Mouse (Mus musculus): ENCODE measurements around the gene Nfs1. TPM values are rescaled to one million over a fixed set of nuclear protein-coding genes. Genes with fewer than 3 reads are reported as not detected.
"Not testable (repeated sequence)": the region's sequence is repeated elsewhere in the genome, so short reads cannot be mapped to it uniquely, and the experiment has no call there.

The Nfs1 gene
- polyA plus RNA-seq, 1 experiment = 24.7 TPM

DNA sequence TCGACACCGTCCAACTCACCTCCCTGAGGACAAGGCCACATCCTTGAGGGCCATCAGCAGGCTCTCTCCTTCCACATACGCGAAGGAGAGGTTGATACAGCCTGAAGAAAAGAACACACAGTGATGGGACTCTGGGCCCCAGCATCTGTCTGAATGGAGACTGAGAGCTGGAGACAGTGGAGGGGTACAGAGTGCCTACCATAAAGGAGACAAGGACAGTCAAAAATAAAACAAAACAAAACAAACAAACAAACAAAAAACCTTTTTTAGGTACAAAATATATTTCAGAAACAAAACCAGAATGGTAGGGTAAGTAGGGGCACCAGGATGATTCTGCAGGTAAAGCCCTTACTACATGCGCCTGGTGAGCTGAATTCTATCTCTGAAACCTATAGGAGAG, 17.0 kb downstream of the Nfs1 start, which contains the start of gene Gm28036:
TSS of gene Gm28036 (minus strand) at position 101 of the 400 bp plus-strand sequence.
- TF ChIP-seq POLR2A (IDR thresholded peaks at IDR 0.05; ENCODE audit: borderline replicate concordance, control insufficient read depth, low read depth, low read length) (no peak), CTCF (IDR thresholded peaks at IDR 0.05; ENCODE audit: control insufficient read depth, insufficient read depth, low read length) (no peak)
- H3K4me1 ChIP-seq (ENCODE audit: control insufficient read depth, insufficient read depth, low read length) = no peaks in the 10 kb centered on the region
- H3K27ac ChIP-seq (ENCODE audit: control insufficient read depth, insufficient read depth, low read depth, low read length, poor library complexity) = no peak within 1 kb of the TSS; the same call in 1 of the 2 replicates
- 98% methylated on average over 5 of the region's 5 CpGs for WGBS
- H3K4me3 ChIP-seq (replicated peaks; ENCODE audit: control insufficient read depth, low read depth, low read length) = no peak within 1 kb of the TSS

DNA sequence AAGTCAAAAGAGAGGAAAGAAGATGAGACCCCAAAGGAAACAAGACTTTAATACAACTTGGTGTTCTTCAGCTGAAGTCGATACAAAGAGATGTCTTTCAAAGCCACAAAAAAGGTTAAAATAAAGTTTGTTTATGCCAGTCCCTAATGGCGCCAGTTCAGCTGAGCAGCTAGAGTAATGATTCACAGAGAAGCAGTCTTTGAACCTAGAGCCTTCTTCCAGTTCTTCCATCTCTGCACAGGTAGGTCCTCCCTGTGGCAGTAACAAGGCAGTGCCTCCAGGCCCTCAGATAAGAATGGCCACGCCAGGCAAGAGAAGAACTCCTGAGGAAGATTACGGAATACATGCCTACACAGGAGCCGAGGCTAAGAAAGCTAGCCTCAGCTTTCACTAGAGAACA, 20.3 kb downstream of the Nfs1 start:
- WGBS = 91% methylated on average over 5 of the region's 5 CpGs
- Histone ChIP-seq H3K4me3 (replicated peaks; ENCODE audit: control insufficient read depth, low read depth, low read length) (no peak overlapping the region), H3K4me1 (ENCODE audit: control insufficient read depth, insufficient read depth, low read length) (no peaks in the 10 kb centered on the region), H3K27ac (ENCODE audit: control insufficient read depth, insufficient read depth, low read depth, low read length, poor library complexity) (no peak overlapping the region)
- TF ChIP-seq POLR2A (IDR thresholded peaks at IDR 0.05; ENCODE audit: borderline replicate concordance, control insufficient read depth, low read depth, low read length) = no peak
- no peak for TF ChIP-seq CTCF (IDR thresholded peaks at IDR 0.05; ENCODE audit: control insufficient read depth, insufficient read depth, low read length)

DNA sequence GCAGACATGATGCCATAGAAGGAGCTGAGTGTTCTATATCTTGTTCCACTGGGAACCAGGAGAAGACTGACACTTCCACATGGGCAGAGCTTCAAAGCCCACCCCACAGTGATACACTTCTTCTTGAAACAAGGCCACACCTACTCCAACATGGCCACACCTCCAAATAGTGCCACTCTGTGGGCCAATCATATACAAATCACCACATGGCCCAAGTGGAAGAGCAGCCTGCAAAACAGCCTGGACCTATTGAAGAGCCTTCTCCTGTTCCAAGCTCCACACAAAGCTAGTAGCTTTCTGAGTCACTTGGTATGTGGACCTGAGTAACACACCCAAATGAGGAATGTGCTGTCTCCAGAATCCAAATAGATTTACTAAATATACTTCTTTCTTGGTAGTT, 24.4 kb downstream of the Nfs1 start:
- no peak for TF ChIP-seq CTCF (IDR thresholded peaks at IDR 0.05; ENCODE audit: control insufficient read depth, insufficient read depth, low read length)
- H3K4me3 ChIP-seq (replicated peaks; ENCODE audit: control insufficient read depth, low read depth, low read length) = no peak overlapping the region

DNA sequence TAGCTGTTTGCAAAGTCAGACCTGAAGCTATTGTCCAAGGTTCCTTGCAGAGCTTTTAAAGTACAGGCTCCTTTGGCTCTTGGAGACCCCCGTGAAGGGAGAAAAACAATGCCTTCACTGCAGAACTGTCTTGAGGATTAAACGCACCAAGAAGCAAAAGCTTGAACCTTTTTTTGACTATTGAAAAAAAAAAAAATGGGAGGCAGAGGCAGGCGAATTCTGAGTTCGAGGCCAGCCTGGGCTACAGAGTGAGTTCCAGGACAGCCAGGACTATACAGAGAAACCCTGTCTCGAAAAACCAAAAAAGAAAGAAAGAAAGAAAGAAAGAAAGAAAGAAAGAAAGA, 31.9 kb downstream of the Nfs1 start:
- WGBS = 8% methylated on average over 5 of the region's 5 CpGs
- H3K4me1 ChIP-seq (ENCODE audit: control insufficient read depth, insufficient read depth, low read length) = not testable (repeated sequence)
- Histone ChIP-seq H3K4me3 (replicated peaks; ENCODE audit: control insufficient read depth, low read depth, low read length) (peak overlapping the region; percentile 92), H3K27ac (ENCODE audit: control insufficient read depth, insufficient read depth, low read depth, low read length, poor library complexity) (peak overlapping the region; percentile 95; the same call in 1 of the 2 replicates)

More for the DNA sequence above, 24.4 kb downstream of the Nfs1 start:
- H3K4me1 ChIP-seq (ENCODE audit: control insufficient read depth, insufficient read depth, low read length) = no peaks in the 10 kb centered on the region
- H3K27ac ChIP-seq (ENCODE audit: control insufficient read depth, insufficient read depth, low read depth, low read length, poor library complexity) = no peak overlapping the region

DNA sequence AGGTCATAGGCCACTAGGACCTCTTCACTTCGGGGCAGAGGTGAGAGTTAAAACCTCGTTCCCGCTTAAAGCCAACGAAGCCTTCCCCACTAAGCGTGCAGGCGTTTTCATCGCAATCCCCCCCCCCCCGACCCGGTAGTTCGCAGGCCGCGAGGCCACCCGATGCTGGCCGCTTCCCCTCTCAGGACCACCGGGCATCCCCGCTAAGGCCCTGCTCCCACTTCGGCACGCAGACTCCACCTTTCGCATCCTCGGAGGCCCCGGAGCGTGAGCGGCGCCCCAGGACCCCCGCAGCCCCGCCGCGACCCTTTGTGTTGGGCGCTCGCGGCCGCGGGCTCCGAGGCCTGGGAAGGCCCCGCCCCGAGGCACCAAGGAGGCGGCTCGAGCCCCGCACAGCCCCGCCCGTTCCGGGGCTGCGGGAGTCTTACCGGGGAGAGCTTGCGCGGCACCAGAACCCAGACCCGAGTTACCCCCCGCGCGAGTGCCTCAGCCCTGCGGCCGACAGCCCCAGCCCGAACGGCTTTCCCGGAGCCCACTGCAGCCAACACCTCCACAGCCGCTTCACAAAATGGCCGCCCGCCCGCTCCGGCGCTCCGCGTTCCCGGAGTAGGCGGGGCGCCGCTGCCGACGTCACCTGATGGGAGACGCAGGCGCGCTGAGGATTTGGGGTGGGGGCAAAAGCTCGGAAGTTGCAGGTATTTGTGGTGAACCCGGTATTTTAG, 32.5 kb downstream of the Nfs1 start, which contains the start of the genes Cpne1 and Rbm12:
TSS of gene Cpne1 (minus strand) at position 608 of the 722 bp plus-strand sequence.
TSS of gene Rbm12 (minus strand) at position 621 of the 722 bp plus-strand sequence.
- TF ChIP-seq POLR2A (IDR thresholded peaks at IDR 0.05; ENCODE audit: borderline replicate concordance, control insufficient read depth, low read depth, low read length) = peak; percentile 76; the same call in 1 of the 2 replicates
- TF ChIP-seq CTCF (IDR thresholded peaks at IDR 0.05; ENCODE audit: control insufficient read depth, insufficient read depth, low read length) = no peak
- under 1% methylated on average over 73 of the region's 74 CpGs for WGBS
- H3K4me1 ChIP-seq (ENCODE audit: control insufficient read depth, insufficient read depth, low read length) = no peaks in the 10 kb centered on the region; the same call in 1 of the 2 replicates
- peak within 1 kb of the TSS; percentile 95 for H3K27ac ChIP-seq (ENCODE audit: control insufficient read depth, insufficient read depth, low read depth, low read length, poor library complexity)
- H3K4me3 ChIP-seq (replicated peaks; ENCODE audit: control insufficient read depth, low read depth, low read length) = peak within 1 kb of the TSS; percentile 92

DNA sequence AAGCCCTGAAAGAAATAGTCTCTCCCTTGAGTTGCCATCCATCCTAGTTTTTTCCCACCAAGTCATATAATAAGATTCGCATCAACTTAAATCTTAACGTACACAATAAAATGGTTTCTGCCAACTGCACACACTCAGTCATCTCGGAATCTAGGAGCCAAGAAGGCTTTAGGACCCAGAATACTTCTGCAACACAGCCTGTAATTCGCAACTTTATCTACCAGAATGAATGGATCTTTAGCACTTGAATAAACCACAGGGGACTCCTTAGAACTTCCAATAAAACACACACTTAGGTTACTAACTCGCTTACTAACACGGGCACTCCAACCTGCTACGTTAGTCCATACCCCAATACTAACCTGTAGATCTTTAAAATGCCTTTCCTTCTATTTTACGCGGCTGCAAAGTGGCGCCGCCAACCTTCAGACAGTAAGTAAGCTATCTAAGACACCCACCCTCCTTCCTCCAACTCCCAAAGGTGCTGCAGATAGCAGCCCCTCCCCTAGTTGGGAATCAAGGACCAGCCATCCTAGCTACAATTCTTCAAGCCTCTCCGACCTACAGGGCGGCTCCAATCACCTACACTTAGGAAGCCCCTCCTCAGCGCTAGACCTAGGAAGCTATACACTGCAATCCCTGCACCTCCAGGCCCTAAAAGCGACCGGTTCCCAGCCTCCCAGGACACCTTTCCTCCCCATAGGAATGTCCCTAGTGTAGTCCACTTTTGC, 33.2 kb downstream of the Nfs1 start:
- no peak for TF ChIP-seq POLR2A (IDR thresholded peaks at IDR 0.05; ENCODE audit: borderline replicate concordance, control insufficient read depth, low read depth, low read length)
- TF ChIP-seq CTCF (IDR thresholded peaks at IDR 0.05; ENCODE audit: control insufficient read depth, insufficient read depth, low read length) = no peak
- H3K4me1 ChIP-seq (ENCODE audit: control insufficient read depth, insufficient read depth, low read length) = peaks cover 1% of the 10 kb centered on the region; the same call in 1 of the 2 replicates
- H3K4me3 ChIP-seq (replicated peaks; ENCODE audit: control insufficient read depth, low read depth, low read length) = peak overlapping the region; percentile 92
- H3K27ac ChIP-seq (ENCODE audit: control insufficient read depth, insufficient read depth, low read depth, low read length, poor library complexity) = peak overlapping the region; percentile 95
- 1% methylated on average over 16 of the region's 16 CpGs for WGBS

DNA sequence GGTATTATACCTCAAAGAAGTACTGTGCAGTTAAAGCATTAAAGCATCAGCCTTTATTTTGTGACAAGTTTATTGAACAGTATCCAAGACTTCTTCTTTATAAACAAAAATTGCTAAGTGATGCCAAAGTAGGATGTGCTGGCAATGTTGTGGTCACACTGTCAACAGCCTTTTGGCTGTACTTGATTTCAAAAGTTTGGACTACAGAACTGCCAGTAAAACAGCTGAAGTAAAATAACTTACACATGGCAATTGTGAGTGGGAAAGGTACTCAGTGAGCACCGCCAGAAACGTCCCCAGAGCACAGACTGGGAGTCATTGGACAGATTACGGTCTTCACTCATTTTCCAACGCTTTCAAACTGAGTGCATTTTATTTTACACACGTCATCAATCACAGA, 52.1 kb downstream of the Nfs1 start:
- 73% methylated on average over 5 of the region's 5 CpGs for WGBS
- Histone ChIP-seq H3K27ac (ENCODE audit: control insufficient read depth, insufficient read depth, low read depth, low read length, poor library complexity) (no peak overlapping the region), H3K4me3 (replicated peaks; ENCODE audit: control insufficient read depth, low read depth, low read length) (no peak overlapping the region), H3K4me1 (ENCODE audit: control insufficient read depth, insufficient read depth, low read length) (peaks cover 2% of the 10 kb centered on the region; the same call in 1 of the 2 replicates)
- no peak for TF ChIP-seq POLR2A (IDR thresholded peaks at IDR 0.05; ENCODE audit: borderline replicate concordance, control insufficient read depth, low read depth, low read length)
- no peak for TF ChIP-seq CTCF (IDR thresholded peaks at IDR 0.05; ENCODE audit: control insufficient read depth, insufficient read depth, low read length)

DNA sequence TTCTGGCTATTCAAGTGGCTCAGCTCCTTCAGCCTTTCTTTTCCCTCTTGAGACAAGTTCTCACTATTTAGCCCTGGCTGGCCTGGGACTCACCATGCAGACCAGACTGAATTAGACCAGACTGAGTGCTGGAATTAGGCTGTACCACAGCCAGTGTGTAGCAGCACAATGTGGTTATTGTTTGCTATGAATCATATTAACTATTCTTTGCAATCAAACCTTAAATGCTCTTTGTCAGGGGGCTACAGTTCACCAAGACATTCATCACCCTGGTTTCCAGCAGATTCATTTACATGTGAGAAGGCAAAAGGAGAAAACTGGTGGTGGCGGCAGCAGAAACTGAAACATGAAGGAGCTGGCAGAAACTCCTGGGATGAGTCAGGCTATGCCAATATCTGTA, 54.2 kb downstream of the Nfs1 start:
- Histone ChIP-seq H3K4me3 (replicated peaks; ENCODE audit: control insufficient read depth, low read depth, low read length) (no peak overlapping the region), H3K4me1 (ENCODE audit: control insufficient read depth, insufficient read depth, low read length) (peaks cover 2% of the 10 kb centered on the region; the same call in 1 of the 2 replicates), H3K27ac (ENCODE audit: control insufficient read depth, insufficient read depth, low read depth, low read length, poor library complexity) (no peak overlapping the region)
- TF ChIP-seq CTCF (IDR thresholded peaks at IDR 0.05; ENCODE audit: control insufficient read depth, insufficient read depth, low read length) (no peak), POLR2A (IDR thresholded peaks at IDR 0.05; ENCODE audit: borderline replicate concordance, control insufficient read depth, low read depth, low read length) (no peak)
- WGBS = 94% methylated on average over 1 of the region's 1 CpGs
